Mouse (Mus musculus): Measurements from ENCODE around the gene Zfp667. TPM values are rescaled to one million over a fixed set of nuclear protein-coding genes. Genes with fewer than 3 reads are reported as not detected.
A peak's percentile ranks its signal among the peaks of the same experiment; 100 is the strongest.
"Not testable (repeated sequence)": the region's sequence is repeated elsewhere in the genome, so short reads cannot be mapped to it uniquely, and the experiment has no call there.

The Zfp667 gene
- polyA plus RNA-seq, 1 experiment from 2014 or later: 6.3 TPM

DNA sequence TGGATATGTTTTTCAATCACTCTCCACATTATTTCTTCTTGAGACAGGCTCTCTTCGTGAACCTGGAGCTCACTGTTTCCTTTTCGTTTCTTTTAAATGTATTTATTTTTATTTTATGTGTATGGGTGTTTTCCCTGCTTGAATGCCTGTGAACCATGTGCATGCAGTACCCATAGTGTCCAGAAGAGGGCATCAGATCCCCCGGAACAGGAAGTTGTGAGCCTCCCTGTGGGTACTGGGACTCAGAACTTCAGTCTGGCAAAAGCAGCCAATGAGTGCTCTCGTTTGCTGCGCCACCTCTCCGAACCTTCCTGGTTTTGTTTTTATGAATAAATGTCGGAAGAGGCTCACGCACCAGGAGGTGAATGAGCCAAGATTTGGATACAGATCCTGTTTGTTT is 20.7 kb upstream of the Zfp667 start:
- DNase-seq (ENCODE audit: low spot score): peak; percentile 21
- H3K4me1 ChIP-seq: no peaks in the 10 kb centered on the region
- H3K27me3 ChIP-seq (ENCODE audit: low read depth, poor library complexity, severe bottlenecking): no peaks in the 10 kb centered on the region
- H3K36me3 ChIP-seq: no peaks in the 10 kb centered on the region
- WGBS: 63% methylated on average over 8 of the region's 8 CpGs
- H3K9me3 ChIP-seq (replicated peaks): no peaks in the 10 kb centered on the region
- no peak overlapping the region for H3K27ac ChIP-seq (replicated peaks)
- H3K4me3 ChIP-seq: no peak overlapping the region

DNA sequence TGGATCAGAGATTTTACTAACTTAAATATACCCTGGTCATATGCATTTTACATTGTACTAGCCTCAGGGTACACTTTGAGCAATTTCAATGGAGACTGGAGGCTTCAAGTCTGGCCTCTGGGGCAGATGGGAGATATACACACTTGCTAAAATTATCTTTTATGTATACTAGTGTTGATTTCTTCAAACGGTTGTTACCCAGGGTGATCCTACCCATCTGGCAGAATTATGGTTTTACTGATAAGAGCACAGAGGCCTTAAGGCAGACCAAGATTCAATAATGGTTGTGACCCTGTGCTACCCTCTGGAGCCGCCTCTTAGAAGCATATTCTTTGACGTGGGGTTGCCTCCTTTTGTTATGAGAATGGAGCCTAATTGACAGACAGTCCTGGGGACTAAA is 8.5 kb upstream of the Zfp667 start:
- Histone ChIP-seq H3K27ac (replicated peaks) (no peak overlapping the region), H3K36me3 (no peaks in the 10 kb centered on the region), H3K4me1 (no peaks in the 10 kb centered on the region), H3K27me3 (ENCODE audit: low read depth, poor library complexity, severe bottlenecking) (no peaks in the 10 kb centered on the region), H3K4me3 (no peak overlapping the region), H3K9me3 (replicated peaks) (peaks cover 5% of the 10 kb centered on the region; the same call in 1 of the 2 replicates)
- WGBS: 72% methylated on average over 3 of the region's 3 CpGs
- DNase-seq (ENCODE audit: low spot score): no peak

DNA sequence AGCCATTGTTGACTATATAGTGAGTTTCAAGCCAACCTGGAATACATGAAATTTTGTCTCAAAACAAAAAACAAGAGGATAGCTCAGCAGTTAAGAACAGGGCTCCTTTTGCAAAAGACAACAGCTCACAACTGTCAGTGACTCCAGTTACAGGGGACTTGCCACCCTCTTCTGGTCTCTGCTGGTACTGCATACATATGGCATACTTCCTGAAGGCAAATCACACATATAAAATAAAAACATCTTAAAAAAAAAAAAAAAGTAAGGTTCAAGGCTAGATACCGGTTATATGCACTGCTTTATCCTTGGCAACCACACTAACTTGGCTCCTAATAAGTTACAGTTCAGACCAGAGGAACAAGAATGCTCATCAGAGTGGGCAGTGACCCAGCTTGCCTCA is 3.6 kb upstream of the Zfp667 start:
- peak; percentile 65 for DNase-seq (ENCODE audit: low spot score)
- H3K4me1 ChIP-seq: peaks cover 22% of the 10 kb centered on the region
- H3K27ac ChIP-seq (replicated peaks): peak overlapping the region; percentile 82; the same call in 1 of the 2 replicates
- no peaks in the 10 kb centered on the region for H3K9me3 ChIP-seq (replicated peaks)
- 3% methylated on average over 1 of the region's 1 CpGs for WGBS
- H3K4me3 ChIP-seq: peak overlapping the region; percentile 60
- H3K36me3 ChIP-seq: no peaks in the 10 kb centered on the region
- no peaks in the 10 kb centered on the region for H3K27me3 ChIP-seq (ENCODE audit: low read depth, poor library complexity, severe bottlenecking)

DNA sequence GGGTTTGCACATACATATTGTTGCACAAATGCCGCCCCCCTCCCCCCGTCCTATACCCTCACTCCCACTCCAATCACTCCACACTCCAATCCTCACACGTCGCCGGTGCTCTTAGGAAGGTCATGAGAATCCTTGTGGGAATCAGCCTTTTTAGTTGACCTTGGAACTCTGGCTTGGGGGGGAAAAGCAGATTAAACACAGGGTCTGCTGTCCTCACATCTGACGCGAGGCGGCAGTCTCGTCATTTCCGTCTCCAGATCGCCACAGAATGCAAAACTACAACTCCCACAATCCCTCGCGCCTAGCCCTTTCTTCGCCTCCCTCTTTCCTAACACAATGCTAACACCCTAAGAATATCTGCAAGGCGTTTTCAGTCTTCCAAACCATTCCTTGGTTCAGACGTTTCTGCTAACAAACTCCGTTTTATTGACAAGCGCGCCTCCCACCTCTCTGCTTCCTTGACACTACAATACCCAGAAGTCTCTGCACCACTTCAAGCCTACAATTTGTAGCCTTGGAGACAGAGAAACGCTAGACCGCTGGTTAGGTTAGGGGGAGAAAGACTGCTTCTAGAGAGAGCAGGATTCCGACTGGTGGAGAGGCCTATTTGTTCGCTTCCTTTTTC is 2.8 kb upstream of the Zfp667 start:
- 1% methylated on average over 23 of the region's 23 CpGs for WGBS
- no peaks in the 10 kb centered on the region for H3K27me3 ChIP-seq (ENCODE audit: low read depth, poor library complexity, severe bottlenecking)
- H3K9me3 ChIP-seq (replicated peaks): no peaks in the 10 kb centered on the region
- peaks cover 24% of the 10 kb centered on the region for H3K4me1 ChIP-seq
- H3K36me3 ChIP-seq: no peaks in the 10 kb centered on the region
- H3K27ac ChIP-seq (replicated peaks): peak overlapping the region; percentile 82
- peak; percentile 86 for DNase-seq (ENCODE audit: low spot score)
- H3K4me3 ChIP-seq: peak overlapping the region; percentile 60

DNA sequence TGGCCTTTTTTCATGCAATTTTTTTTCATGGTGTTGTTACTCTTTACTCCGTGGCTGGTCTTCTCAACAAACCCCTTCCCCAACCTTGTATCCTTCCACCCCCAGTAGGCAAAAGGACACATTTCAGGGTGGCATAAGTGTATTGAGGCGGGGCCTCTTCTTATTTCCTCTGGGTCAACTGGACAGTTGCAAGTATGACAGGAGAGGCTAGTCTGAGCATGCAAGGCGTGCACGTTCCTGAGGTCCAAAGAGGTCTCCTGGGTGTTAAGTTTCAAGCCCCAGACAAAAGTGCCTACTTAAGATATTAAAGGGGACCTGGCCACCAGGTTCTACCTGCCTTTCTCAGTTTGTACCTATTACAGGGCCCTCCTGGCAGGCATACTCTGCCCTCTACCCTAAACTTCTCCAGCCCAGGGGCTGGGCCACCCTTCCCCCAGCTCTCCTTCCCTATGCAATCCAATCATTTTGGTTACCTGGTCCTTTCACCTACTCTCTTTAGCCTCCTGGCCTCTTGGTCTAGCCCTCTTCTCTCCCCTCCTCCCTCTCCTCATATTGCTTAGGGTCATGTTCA is 1.9 kb upstream of the Zfp667 start:
- Histone ChIP-seq H3K36me3 (no peaks in the 10 kb centered on the region), H3K9me3 (replicated peaks) (no peaks in the 10 kb centered on the region), H3K4me1 (peaks cover 24% of the 10 kb centered on the region), H3K27me3 (ENCODE audit: low read depth, poor library complexity, severe bottlenecking) (no peaks in the 10 kb centered on the region), H3K27ac (replicated peaks) (no peak overlapping the region), H3K4me3 (no peak overlapping the region)
- DNase-seq (ENCODE audit: low spot score): no peak
- WGBS: 90% methylated on average over 4 of the region's 4 CpGs

DNA sequence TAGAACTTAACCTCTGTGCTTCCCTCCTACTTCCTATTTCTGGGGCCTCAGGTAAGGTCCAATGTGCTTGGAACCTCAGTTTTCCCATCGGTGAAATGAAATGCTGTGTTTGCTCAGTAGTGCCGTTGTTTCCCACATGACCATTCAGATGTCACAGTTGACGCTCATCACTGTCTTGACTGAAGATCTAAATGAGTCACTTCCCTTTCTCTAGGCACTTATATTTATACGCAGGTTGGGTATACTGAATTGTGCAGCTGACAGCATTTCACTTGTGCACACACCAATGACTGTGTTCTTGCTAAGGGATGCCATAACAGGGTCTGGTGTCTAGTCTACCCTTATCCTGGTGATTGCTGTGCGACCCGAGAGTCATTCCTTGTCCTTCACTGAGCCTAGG is 1.0 kb upstream of the Zfp667 start:
- Histone ChIP-seq H3K4me3 (peak overlapping the region; percentile 63), H3K27me3 (ENCODE audit: low read depth, poor library complexity, severe bottlenecking) (no peaks in the 10 kb centered on the region), H3K9me3 (replicated peaks) (no peaks in the 10 kb centered on the region), H3K36me3 (no peaks in the 10 kb centered on the region), H3K27ac (replicated peaks) (no peak overlapping the region), H3K4me1 (peaks cover 24% of the 10 kb centered on the region)
- 89% methylated on average over 6 of the region's 6 CpGs for WGBS
- no peak for DNase-seq (ENCODE audit: low spot score)

DNA sequence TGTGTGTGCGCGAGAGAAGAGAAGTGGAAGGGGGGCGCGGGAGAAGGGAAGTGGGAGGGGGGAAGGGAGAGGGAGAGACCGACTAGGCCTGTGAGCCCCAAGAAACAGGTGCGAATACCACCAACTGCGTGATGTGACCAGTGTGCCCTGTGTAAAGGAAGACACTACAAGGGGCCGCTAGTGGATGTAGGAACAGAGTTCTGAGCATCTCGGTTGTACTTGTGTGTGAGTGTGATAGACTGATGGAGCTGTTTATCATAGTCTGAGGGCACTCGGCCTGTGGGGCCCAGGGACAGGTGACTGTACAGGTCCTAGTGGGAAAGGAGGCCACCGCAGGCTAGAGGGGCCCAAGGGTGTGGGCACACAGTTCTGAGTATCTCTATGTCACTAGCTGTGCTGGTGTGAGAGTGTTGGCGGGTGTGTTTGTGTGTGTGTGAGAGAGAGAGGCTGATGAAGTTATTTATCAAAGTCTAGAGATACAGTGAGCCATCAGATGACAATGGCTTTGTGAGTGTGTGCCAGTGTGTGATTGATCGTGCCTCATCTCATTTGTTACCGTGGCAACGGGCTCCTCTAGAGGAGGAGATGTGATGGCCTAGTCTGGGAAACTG is 647 bp downstream of the Zfp667 start:
- 39% methylated on average over 15 of the region's 15 CpGs for WGBS
- Histone ChIP-seq H3K4me1 (peaks cover 24% of the 10 kb centered on the region), H3K4me3 (peak overlapping the region; percentile 63), H3K27me3 (ENCODE audit: low read depth, poor library complexity, severe bottlenecking) (no peaks in the 10 kb centered on the region), H3K9me3 (replicated peaks) (no peaks in the 10 kb centered on the region), H3K27ac (replicated peaks) (peak overlapping the region; percentile 83), H3K36me3 (no peaks in the 10 kb centered on the region)
- DNase-seq (ENCODE audit: low spot score): peak; percentile 15

DNA sequence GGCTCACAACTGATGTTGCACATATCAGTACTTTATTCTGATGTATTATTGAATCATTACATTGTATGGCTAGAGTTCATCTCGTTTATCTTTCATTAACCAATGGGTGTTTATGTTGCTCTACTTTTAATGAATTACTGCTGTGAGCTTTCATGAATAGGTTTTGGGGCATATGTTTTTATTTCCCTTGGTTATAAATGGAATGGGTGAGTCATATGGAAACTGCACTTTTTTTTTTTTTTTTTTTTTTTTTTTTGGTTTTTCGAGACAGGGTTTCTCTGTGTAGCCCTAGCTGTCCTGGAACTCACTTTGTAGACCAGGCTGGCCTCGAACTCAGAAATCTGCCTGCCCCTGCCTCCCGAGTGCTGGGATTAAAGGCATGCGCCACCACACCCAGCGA is 4.7 kb downstream of the Zfp667 start:
- Histone ChIP-seq H3K36me3 (peaks cover 32% of the 10 kb centered on the region), H3K4me1 (peaks cover 13% of the 10 kb centered on the region)
- H3K4me3 ChIP-seq; DNase-seq (ENCODE audit: low spot score); H3K27ac ChIP-seq (replicated peaks); H3K27me3 ChIP-seq (ENCODE audit: low read depth, poor library complexity, severe bottlenecking); H3K9me3 ChIP-seq (replicated peaks): not testable (repeated sequence)
- 88% methylated on average over 6 of the region's 6 CpGs for WGBS

DNA sequence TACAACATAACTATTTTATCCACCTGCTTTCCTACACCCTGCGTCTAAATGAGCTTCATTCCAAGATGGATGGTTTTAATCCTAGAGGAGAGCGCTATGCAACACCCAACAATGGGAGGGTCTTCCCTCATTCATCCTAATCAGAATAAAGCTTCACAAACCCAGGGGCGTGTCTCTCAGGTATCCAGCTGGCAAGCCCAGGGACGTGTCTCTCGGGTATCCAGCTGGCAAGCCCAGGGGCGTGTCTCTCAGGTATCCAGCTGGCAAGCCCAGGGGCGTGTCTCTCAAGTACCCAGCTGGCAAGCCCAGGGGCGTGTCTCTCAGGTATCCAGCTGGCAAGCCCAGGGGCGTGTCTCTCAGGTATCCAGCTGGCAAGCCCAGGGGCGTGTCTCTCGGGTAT is 14.4 kb downstream of the Zfp667 start:
- Histone ChIP-seq H3K36me3 (peaks cover 47% of the 10 kb centered on the region), H3K9me3 (replicated peaks) (peaks cover 13% of the 10 kb centered on the region)
- H3K27ac ChIP-seq (replicated peaks); H3K4me1 ChIP-seq; DNase-seq (ENCODE audit: low spot score); H3K27me3 ChIP-seq (ENCODE audit: low read depth, poor library complexity, severe bottlenecking); H3K4me3 ChIP-seq: not testable (repeated sequence)
- WGBS: 77% methylated on average over 11 of the region's 11 CpGs

DNA sequence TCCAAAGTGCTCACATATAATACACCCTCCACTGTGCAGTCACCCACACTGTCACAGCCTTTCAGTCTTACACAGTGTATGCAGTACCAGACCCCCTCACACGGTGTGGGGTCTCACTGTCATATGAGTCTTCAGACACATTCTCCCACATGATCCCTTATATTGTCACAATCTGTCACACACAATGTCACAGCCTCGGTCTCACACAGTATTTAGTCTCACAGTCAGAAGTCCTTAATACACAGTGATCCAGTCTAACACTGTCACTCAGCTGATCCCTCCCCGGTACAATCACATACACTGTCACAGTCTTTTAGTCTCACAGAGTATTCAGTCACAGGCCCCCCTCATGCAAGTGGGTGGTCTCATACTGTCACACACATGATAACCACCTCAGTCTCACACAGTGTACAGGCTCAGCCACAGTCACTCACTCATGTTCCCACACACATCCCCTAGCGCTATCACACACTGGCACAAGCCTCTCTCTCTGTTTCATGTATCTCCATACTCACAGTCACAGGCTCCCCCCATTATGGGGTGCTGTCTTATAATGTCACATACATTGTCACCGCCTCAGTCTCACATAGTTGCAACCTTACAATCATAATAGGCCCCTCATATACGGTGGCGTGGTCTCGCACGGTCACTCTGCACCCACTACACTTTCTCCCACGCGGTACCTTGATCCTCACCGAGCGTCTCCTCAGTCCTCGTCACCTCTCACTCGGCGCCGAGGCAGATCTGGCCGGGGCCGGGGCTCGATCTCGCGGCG is 44.3 kb downstream of the Zfp667 start:
- peaks cover 7% of the 10 kb centered on the region; the same call in 1 of the 2 replicates for H3K9me3 ChIP-seq (replicated peaks)
- peak overlapping the region; percentile 63 for H3K4me3 ChIP-seq
- DNase-seq (ENCODE audit: low spot score): peak; percentile 17
- H3K27ac ChIP-seq (replicated peaks): peak overlapping the region; percentile 90
- no peaks in the 10 kb centered on the region for H3K27me3 ChIP-seq (ENCODE audit: low read depth, poor library complexity, severe bottlenecking)
- H3K4me1 ChIP-seq: peaks cover 18% of the 10 kb centered on the region
- H3K36me3 ChIP-seq: no peaks in the 10 kb centered on the region
- 23% methylated on average over 23 of the region's 23 CpGs for WGBS

DNA sequence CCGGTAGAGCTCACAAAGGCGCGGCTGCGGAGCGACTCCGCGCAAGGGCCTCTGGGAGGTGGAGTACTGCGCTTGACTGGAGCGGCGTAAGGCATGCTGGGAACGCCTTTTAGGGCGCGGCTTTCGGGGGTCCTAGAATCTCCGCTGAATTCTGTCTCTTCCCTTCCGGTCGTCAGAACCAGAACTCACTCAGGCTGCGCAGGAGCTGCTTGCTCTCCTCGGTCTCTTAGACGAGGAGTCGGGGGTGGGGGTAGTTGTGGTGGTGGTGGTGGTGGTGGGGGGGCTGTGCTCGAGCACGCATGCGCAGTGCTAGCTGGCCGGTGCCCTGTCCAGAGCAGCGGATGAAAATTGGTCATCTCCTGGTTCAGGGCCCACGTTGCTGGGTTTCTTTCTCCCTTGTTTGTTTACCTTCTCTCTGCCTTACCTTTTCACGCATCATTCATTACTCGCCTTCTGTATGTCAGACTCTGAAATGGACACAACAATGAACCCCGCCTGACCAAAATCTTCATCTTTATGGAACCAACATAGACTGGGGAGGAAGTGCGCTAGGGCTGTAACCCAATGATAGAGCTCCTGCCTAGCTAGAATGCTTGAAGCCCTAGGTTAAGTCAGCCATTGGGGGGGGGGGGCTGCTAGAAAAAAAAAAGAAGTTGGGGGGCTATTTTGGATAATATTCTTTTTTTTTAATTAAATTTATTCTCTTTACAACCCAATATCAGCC is 45.0 kb downstream of the Zfp667 start, which contains the start of gene Zfp583:
Zfp583 (minus strand) TSS at position 53 of the 724 bp plus-strand sequence.
- H3K27me3 ChIP-seq (ENCODE audit: low read depth, poor library complexity, severe bottlenecking): no peaks in the 10 kb centered on the region
- peaks cover 7% of the 10 kb centered on the region; the same call in 1 of the 2 replicates for H3K9me3 ChIP-seq (replicated peaks)
- H3K4me1 ChIP-seq: peaks cover 18% of the 10 kb centered on the region
- peak within 1 kb of the TSS; percentile 90 for H3K27ac ChIP-seq (replicated peaks)
- WGBS: 5% methylated on average over 31 of the region's 31 CpGs
- DNase-seq (ENCODE audit: low spot score): peak; percentile 84
- peak within 1 kb of the TSS; percentile 63 for H3K4me3 ChIP-seq
- no peaks in the 10 kb centered on the region for H3K36me3 ChIP-seq

DNA sequence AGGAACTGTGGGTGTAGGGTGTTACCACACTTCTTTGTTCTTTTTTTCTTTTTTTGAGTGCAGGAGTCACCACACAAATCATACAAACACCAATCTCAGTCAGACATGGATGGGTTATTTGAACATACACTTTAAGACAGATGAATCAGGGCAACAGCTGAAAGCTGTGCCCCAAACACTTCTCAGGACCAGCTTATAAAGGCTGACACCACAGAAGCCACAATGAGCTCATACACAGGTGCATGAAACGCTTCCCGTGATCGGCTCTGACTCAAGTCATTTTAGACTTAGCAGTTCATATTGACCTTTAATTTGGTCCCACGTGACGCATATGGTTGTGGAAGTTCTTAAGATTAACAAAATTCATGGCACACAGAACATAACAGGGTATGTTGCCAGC is 53.5 kb downstream of the Zfp667 start:
- DNase-seq (ENCODE audit: low spot score): no peak
- H3K4me1 ChIP-seq: peaks cover 3% of the 10 kb centered on the region; the same call in 1 of the 2 replicates
- no peaks in the 10 kb centered on the region for H3K36me3 ChIP-seq
- WGBS: 84% methylated on average over 5 of the region's 5 CpGs
- no peak overlapping the region for H3K4me3 ChIP-seq
- H3K9me3 ChIP-seq (replicated peaks): no peaks in the 10 kb centered on the region; the same call in 1 of the 2 replicates
- H3K27ac ChIP-seq (replicated peaks): no peak overlapping the region
- no peaks in the 10 kb centered on the region for H3K27me3 ChIP-seq (ENCODE audit: low read depth, poor library complexity, severe bottlenecking)
